Mouse (Mus musculus) bone marrow macrophage, adult 2 months (primary cell): Measurements from ENCODE around the gene Ccndbp1.

Experiments used
- CTCF ChIP-seq: IDR thresholded peaks from 2 replicates; pipeline ENCODE4 v1.5.1; 2012; ENCODE audit warnings: low read depth, mild to moderate bottlenecking, low read length, moderate library complexity
- POLR2A ChIP-seq: IDR thresholded peaks from 2 replicates; pipeline ENCODE4 v1.6.1; 2012; ENCODE audit warnings: mild to moderate bottlenecking, low read depth, low read length, borderline replicate concordance

GRCm38 (mm10) chr2:121052176-121052575, 44.0 kb downstream of the Ccndbp1 start:
- TF ChIP-seq CTCF (no peak), POLR2A (no peak)
